Mouse (Mus musculus): ENCODE data around the gene Zc3h12d. TPM values are rescaled to one million over a fixed set of nuclear protein-coding genes. Genes with fewer than 3 reads are reported as not detected.

The Zc3h12d gene
- polyA plus RNA-seq, 1 experiment = not detected

- H3ac ChIP-seq (ENCODE audit: control insufficient read depth, insufficient read length) = no peak overlapping the region
- H3K27me3 ChIP-seq (ENCODE audit: control insufficient read depth, insufficient read depth, insufficient read length) = peaks cover 9% of the 10 kb centered on the region
- H3K4me3 ChIP-seq = no peak overlapping the region
- no peak overlapping the region for H3K4me2 ChIP-seq (ENCODE audit: low read depth)
- no peaks in the 10 kb centered on the region for H3K79me2 ChIP-seq (ENCODE audit: control insufficient read depth, insufficient read depth)
- H3K36me3 ChIP-seq (ENCODE audit: control insufficient read depth, insufficient read depth) = no peaks in the 10 kb centered on the region
- TF ChIP-seq TCF12 (IDR thresholded peaks at IDR 0.05; ENCODE audit: insufficient read depth, poor library complexity, severe bottlenecking) (no peak), POLR2A (IDR thresholded peaks at IDR 0.05; ENCODE audit: insufficient read length, low read depth) (no peak), TCF3 (IDR thresholded peaks at IDR 0.05; ENCODE audit: insufficient read length, low read depth) (no peak), POLR2AphosphoS2 (IDR thresholded peaks at IDR 0.05; ENCODE audit: insufficient read length, low read depth) (no peak), MYOG (IDR thresholded peaks at IDR 0.05; ENCODE audit: control insufficient read depth in 1 of 3, insufficient read depth in 1 of 3, insufficient read length in 2 of 3, low read depth in 2 of 3) (no peak), MAX (IDR thresholded peaks at IDR 0.05; ENCODE audit: low read depth) (no peak), MYOD1 (IDR thresholded peaks at IDR 0.05; ENCODE audit: control insufficient read depth in 1 of 3, insufficient read length in 2 of 3, low read depth in 2 of 3) (no peak), USF1 (IDR thresholded peaks at IDR 0.05; ENCODE audit: low read depth) (no peak), E2F4 (IDR thresholded peaks at IDR 0.05; ENCODE audit: insufficient read depth) (no peak), CEBPB (IDR thresholded peaks at IDR 0.05; ENCODE audit: insufficient read depth, poor library complexity, severe bottlenecking) (no peak), SRF (IDR thresholded peaks at IDR 0.05; ENCODE audit: control insufficient read depth, insufficient read length, low read depth) (no peak), REST (IDR thresholded peaks at IDR 0.05; ENCODE audit: insufficient read depth, insufficient read length) (no peak)
Measured at GRCm38 (mm10) chr10:7866762-7867665, 34.7 kb downstream of the Zc3h12d start.

- H3K36me3 ChIP-seq (ENCODE audit: control insufficient read depth, insufficient read depth) = no peaks in the 10 kb centered on the region
- no peak overlapping the region for H3K4me3 ChIP-seq
- TF ChIP-seq CEBPB (IDR thresholded peaks at IDR 0.05; ENCODE audit: insufficient read depth, poor library complexity, severe bottlenecking) = no peak
- TF ChIP-seq MYOG (IDR thresholded peaks at IDR 0.05; ENCODE audit: control insufficient read depth in 1 of 3, insufficient read depth in 1 of 3, insufficient read length in 2 of 3, low read depth in 2 of 3) = no peak
- H3K79me2 ChIP-seq (ENCODE audit: control insufficient read depth, insufficient read depth) = no peaks in the 10 kb centered on the region
- H3ac ChIP-seq (ENCODE audit: control insufficient read depth, insufficient read length) = no peak overlapping the region
- H3K27me3 ChIP-seq (ENCODE audit: control insufficient read depth, insufficient read depth, insufficient read length) = peaks cover 9% of the 10 kb centered on the region
- no peak overlapping the region for H3K4me2 ChIP-seq (ENCODE audit: low read depth)
Measured at GRCm38 (mm10) chr10:7867666-7868030, 35.4 kb downstream of the Zc3h12d start.

GRCm38 (mm10) chr10:7869746-7870145 is 37.5 kb downstream of the Zc3h12d start:
- Histone ChIP-seq H3K36me3 (ENCODE audit: control insufficient read depth, insufficient read depth) (no peaks in the 10 kb centered on the region), H3K4me3 (no peak overlapping the region), H3K79me2 (ENCODE audit: control insufficient read depth, insufficient read depth) (no peaks in the 10 kb centered on the region), H3ac (ENCODE audit: control insufficient read depth, insufficient read length) (no peak overlapping the region), H3K4me2 (ENCODE audit: low read depth) (no peak overlapping the region), H3K27me3 (ENCODE audit: control insufficient read depth, insufficient read depth, insufficient read length) (peaks cover 9% of the 10 kb centered on the region)
- no peak for TF ChIP-seq CEBPB (IDR thresholded peaks at IDR 0.05; ENCODE audit: insufficient read depth, poor library complexity, severe bottlenecking)
- TF ChIP-seq E2F4 (IDR thresholded peaks at IDR 0.05; ENCODE audit: insufficient read depth) = no peak
- TF ChIP-seq POLR2AphosphoS2 (IDR thresholded peaks at IDR 0.05; ENCODE audit: insufficient read length, low read depth) = no peak
- TF ChIP-seq SRF (IDR thresholded peaks at IDR 0.05; ENCODE audit: control insufficient read depth, insufficient read length, low read depth) = no peak
- TF ChIP-seq TCF12 (IDR thresholded peaks at IDR 0.05; ENCODE audit: insufficient read depth, poor library complexity, severe bottlenecking) = no peak
- TF ChIP-seq MYOG (IDR thresholded peaks at IDR 0.05; ENCODE audit: control insufficient read depth in 1 of 3, insufficient read depth in 1 of 3, insufficient read length in 2 of 3, low read depth in 2 of 3) = no peak
- TF ChIP-seq MYOD1 (IDR thresholded peaks at IDR 0.05; ENCODE audit: control insufficient read depth in 1 of 3, insufficient read length in 2 of 3, low read depth in 2 of 3) = no peak
- TF ChIP-seq POLR2A (IDR thresholded peaks at IDR 0.05; ENCODE audit: insufficient read length, low read depth) = no peak
- no peak for TF ChIP-seq REST (IDR thresholded peaks at IDR 0.05; ENCODE audit: insufficient read depth, insufficient read length)
- no peak for TF ChIP-seq TCF3 (IDR thresholded peaks at IDR 0.05; ENCODE audit: insufficient read length, low read depth)
- no peak for TF ChIP-seq MAX (IDR thresholded peaks at IDR 0.05; ENCODE audit: low read depth)
- TF ChIP-seq USF1 (IDR thresholded peaks at IDR 0.05; ENCODE audit: low read depth) = no peak

GRCm38 (mm10) chr10:7870571-7871315 is 38.5 kb downstream of the Zc3h12d start:
- H3K4me3 ChIP-seq = no peak overlapping the region
- TF ChIP-seq POLR2A (IDR thresholded peaks at IDR 0.05; ENCODE audit: insufficient read length, low read depth) = no peak

More at GRCm38 (mm10) chr10:7870571-7871315, 38.5 kb downstream of the Zc3h12d start:
- Histone ChIP-seq H3ac (ENCODE audit: control insufficient read depth, insufficient read length) (no peak overlapping the region), H3K27me3 (ENCODE audit: control insufficient read depth, insufficient read depth, insufficient read length) (peaks cover 9% of the 10 kb centered on the region), H3K79me2 (ENCODE audit: control insufficient read depth, insufficient read depth) (no peaks in the 10 kb centered on the region), H3K36me3 (ENCODE audit: control insufficient read depth, insufficient read depth) (no peaks in the 10 kb centered on the region), H3K4me2 (ENCODE audit: low read depth) (no peak overlapping the region)
